Mouse (Mus musculus): ENCODE measurements around the gene Zfp628. TPM values are rescaled to one million over a fixed set of nuclear protein-coding genes. Genes with fewer than 3 reads are reported as not detected.

The Zfp628 gene
- polyA plus RNA-seq, 1 experiment = 12.6 TPM

DNA sequence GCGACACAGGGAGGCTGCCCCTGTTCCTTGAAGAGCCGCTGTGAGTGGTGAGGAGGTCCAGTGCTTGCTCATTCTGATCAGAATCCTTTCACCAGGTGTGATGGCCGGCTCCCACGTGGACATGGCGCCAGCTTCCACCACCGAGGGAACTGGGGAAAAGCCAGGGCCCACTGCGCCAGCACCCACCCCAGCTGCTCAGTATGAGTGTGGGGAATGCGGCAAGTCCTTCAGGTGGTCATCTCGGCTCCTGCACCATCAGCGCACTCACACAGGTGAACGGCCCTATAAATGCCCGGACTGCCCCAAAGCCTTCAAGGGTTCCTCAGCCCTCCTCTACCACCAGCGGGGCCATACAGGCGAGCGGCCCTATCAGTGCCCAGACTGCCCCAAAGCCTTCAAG is 3.7 kb downstream of the Zfp628 start:
- Histone ChIP-seq H3K4me1 (ENCODE audit: control insufficient read depth, insufficient read depth, low read length) (peaks cover 25% of the 10 kb centered on the region), H3K27me3 (replicated peaks; ENCODE audit: control insufficient read depth, insufficient read depth, low read length) (no peaks in the 10 kb centered on the region), H3K27ac (ENCODE audit: insufficient read depth, low read depth, low read length) (no peak overlapping the region), H3K36me3 (ENCODE audit: control insufficient read depth, insufficient read depth, low read length) (no peaks in the 10 kb centered on the region; the same call in 1 of the 2 replicates), H3K4me3 (ENCODE audit: insufficient read depth, low read depth, low read length) (no peak overlapping the region)
- DNase-seq = no peak
- TF ChIP-seq CTCF (conservative IDR thresholded peaks at IDR 0.05; ENCODE audit: insufficient read depth, insufficient read length, low read depth, low read length) = no peak
- no peak for TF ChIP-seq POLR2A (IDR thresholded peaks at IDR 0.05; ENCODE audit: low read depth, low read length)
- WGBS = 92% methylated on average over 15 of the region's 15 CpGs

- no peaks in the 10 kb centered on the region for H3K27me3 ChIP-seq (replicated peaks; ENCODE audit: control insufficient read depth, insufficient read depth, low read length)
- H3K36me3 ChIP-seq (ENCODE audit: control insufficient read depth, insufficient read depth, low read length) = no peaks in the 10 kb centered on the region; the same call in 1 of the 2 replicates
- DNase-seq = no peak
- no peak overlapping the region for H3K27ac ChIP-seq (ENCODE audit: insufficient read depth, low read depth, low read length)
- H3K4me3 ChIP-seq (ENCODE audit: insufficient read depth, low read depth, low read length) = no peak overlapping the region
- H3K4me1 ChIP-seq (ENCODE audit: control insufficient read depth, insufficient read depth, low read length) = peaks cover 28% of the 10 kb centered on the region
- WGBS = 89% methylated on average over 20 of the region's 21 CpGs
- TF ChIP-seq CTCF (conservative IDR thresholded peaks at IDR 0.05; ENCODE audit: insufficient read depth, insufficient read length, low read depth, low read length) (no peak), POLR2A (IDR thresholded peaks at IDR 0.05; ENCODE audit: low read depth, low read length) (no peak)
Measured at GRCm38 (mm10) chr7:4919096-4919495, 4.1 kb downstream of the Zfp628 start.

GRCm38 (mm10) chr7:4919971-4920370 is 5.0 kb downstream of the Zfp628 start:
- DNase-seq = no peak
- no peaks in the 10 kb centered on the region; the same call in 1 of the 2 replicates for H3K36me3 ChIP-seq (ENCODE audit: control insufficient read depth, insufficient read depth, low read length)
- 91% methylated on average over 21 of the region's 21 CpGs for WGBS
- H3K4me1 ChIP-seq (ENCODE audit: control insufficient read depth, insufficient read depth, low read length) = peaks cover 24% of the 10 kb centered on the region
- H3K4me3 ChIP-seq (ENCODE audit: insufficient read depth, low read depth, low read length) = no peak overlapping the region
- TF ChIP-seq CTCF (conservative IDR thresholded peaks at IDR 0.05; ENCODE audit: insufficient read depth, insufficient read length, low read depth, low read length) (no peak), POLR2A (IDR thresholded peaks at IDR 0.05; ENCODE audit: low read depth, low read length) (no peak)
- H3K27me3 ChIP-seq (replicated peaks; ENCODE audit: control insufficient read depth, insufficient read depth, low read length) = no peaks in the 10 kb centered on the region
- H3K27ac ChIP-seq (ENCODE audit: insufficient read depth, low read depth, low read length) = no peak overlapping the region

DNA sequence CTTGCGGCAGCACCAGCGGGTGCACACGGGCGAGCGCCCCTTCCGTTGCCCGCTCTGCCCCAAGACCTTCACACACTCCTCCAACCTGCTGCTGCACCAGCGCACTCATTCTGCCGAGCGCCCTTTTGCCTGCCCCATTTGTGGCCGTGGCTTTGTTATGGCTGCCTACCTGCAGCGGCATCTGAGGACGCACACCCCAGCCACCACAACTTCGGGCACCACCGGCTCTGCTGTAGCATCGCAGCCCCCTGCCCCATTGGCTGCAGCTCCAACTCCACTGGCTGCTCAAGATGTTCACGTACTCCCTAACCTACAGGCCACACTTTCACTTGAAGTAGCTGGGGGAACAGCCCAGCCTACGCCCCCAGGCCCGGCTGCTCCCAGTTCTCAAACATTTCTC is 5.5 kb downstream of the Zfp628 start:
- H3K27ac ChIP-seq (ENCODE audit: insufficient read depth, low read depth, low read length) = no peak overlapping the region
- TF ChIP-seq CTCF (conservative IDR thresholded peaks at IDR 0.05; ENCODE audit: insufficient read depth, insufficient read length, low read depth, low read length) = no peak
- H3K36me3 ChIP-seq (ENCODE audit: control insufficient read depth, insufficient read depth, low read length) = no peaks in the 10 kb centered on the region; the same call in 1 of the 2 replicates
- H3K4me3 ChIP-seq (ENCODE audit: insufficient read depth, low read depth, low read length) = no peak overlapping the region
- no peaks in the 10 kb centered on the region for H3K27me3 ChIP-seq (replicated peaks; ENCODE audit: control insufficient read depth, insufficient read depth, low read length)
- H3K4me1 ChIP-seq (ENCODE audit: control insufficient read depth, insufficient read depth, low read length) = peaks cover 24% of the 10 kb centered on the region
- 93% methylated on average over 19 of the region's 19 CpGs for WGBS
- no peak for DNase-seq

GRCm38 (mm10) chr7:4920976-4921823 is 6.2 kb downstream of the Zfp628 start:
- Histone ChIP-seq H3K27ac (ENCODE audit: insufficient read depth, low read depth, low read length) (no peak overlapping the region), H3K4me1 (ENCODE audit: control insufficient read depth, insufficient read depth, low read length) (peaks cover 19% of the 10 kb centered on the region), H3K27me3 (replicated peaks; ENCODE audit: control insufficient read depth, insufficient read depth, low read length) (no peaks in the 10 kb centered on the region), H3K36me3 (ENCODE audit: control insufficient read depth, insufficient read depth, low read length) (no peaks in the 10 kb centered on the region; the same call in 1 of the 2 replicates), H3K4me3 (ENCODE audit: insufficient read depth, low read depth, low read length) (no peak overlapping the region)
- TF ChIP-seq CTCF (conservative IDR thresholded peaks at IDR 0.05; ENCODE audit: insufficient read depth, insufficient read length, low read depth, low read length) (no peak), POLR2A (IDR thresholded peaks at IDR 0.05; ENCODE audit: low read depth, low read length) (no peak)
- 65% methylated on average over 23 of the region's 23 CpGs for WGBS
- DNase-seq = no peak

GRCm38 (mm10) chr7:4921824-4922482 is 6.9 kb downstream of the Zfp628 start, which contains the start of gene Nat14:
Nat14 (plus strand) TSS chr7:4922028.
- 30% methylated on average over 8 of the region's 8 CpGs for WGBS
- H3K36me3 ChIP-seq (ENCODE audit: control insufficient read depth, insufficient read depth, low read length) = no peaks in the 10 kb centered on the region; the same call in 1 of the 2 replicates
- no peaks in the 10 kb centered on the region for H3K27me3 ChIP-seq (replicated peaks; ENCODE audit: control insufficient read depth, insufficient read depth, low read length)
- H3K4me1 ChIP-seq (ENCODE audit: control insufficient read depth, insufficient read depth, low read length) = peaks cover 13% of the 10 kb centered on the region; the same call in 1 of the 2 replicates
- H3K4me3 ChIP-seq (ENCODE audit: insufficient read depth, low read depth, low read length) = peak within 1 kb of the TSS; percentile 39
- no peak for TF ChIP-seq CTCF (conservative IDR thresholded peaks at IDR 0.05; ENCODE audit: insufficient read depth, insufficient read length, low read depth, low read length)
- TF ChIP-seq POLR2A (IDR thresholded peaks at IDR 0.05; ENCODE audit: low read depth, low read length) = no peak
- no peak within 1 kb of the TSS for H3K27ac ChIP-seq (ENCODE audit: insufficient read depth, low read depth, low read length)
- DNase-seq = no peak

GRCm38 (mm10) chr7:4922508-4922907 is 7.5 kb downstream of the Zfp628 start:
- DNase-seq = peak; percentile 78
- H3K4me3 ChIP-seq (ENCODE audit: insufficient read depth, low read depth, low read length) = peak overlapping the region; percentile 39
- peaks cover 13% of the 10 kb centered on the region; the same call in 1 of the 2 replicates for H3K4me1 ChIP-seq (ENCODE audit: control insufficient read depth, insufficient read depth, low read length)
- WGBS = 2% methylated on average over 14 of the region's 14 CpGs
- no peaks in the 10 kb centered on the region; the same call in 1 of the 2 replicates for H3K36me3 ChIP-seq (ENCODE audit: control insufficient read depth, insufficient read depth, low read length)
- no peak for TF ChIP-seq POLR2A (IDR thresholded peaks at IDR 0.05; ENCODE audit: low read depth, low read length)
- TF ChIP-seq CTCF (conservative IDR thresholded peaks at IDR 0.05; ENCODE audit: insufficient read depth, insufficient read length, low read depth, low read length) = no peak
- H3K27ac ChIP-seq (ENCODE audit: insufficient read depth, low read depth, low read length) = no peak overlapping the region
- H3K27me3 ChIP-seq (replicated peaks; ENCODE audit: control insufficient read depth, insufficient read depth, low read length) = no peaks in the 10 kb centered on the region
